Mouse (Mus musculus) stomach, postnatal 0 days (tissue): Measurements from ENCODE around the gene Tinagl1. TPM values are rescaled to one million over a fixed set of nuclear protein-coding genes. Genes with fewer than 3 reads are reported as not detected.

Experiments
- ATAC-seq: fragments of 200-750 bp; cut with Nextera tagmentation; 2 replicates; pipeline ENCODE4 v1.8.0; 2017; ENCODE audit not compliant: low FRiP score, low TSS enrichment
- DNase-seq: peaks from one replicate; pipeline ENCODE4 v3.0.0-alpha.2; 2016; ENCODE audit warnings: low spot score
- H3K27ac ChIP-seq: fragments of 300-500 bp; sonication (generic); replicated peaks from 2 replicates; pipeline ENCODE4 v1.5.1; 2014; ENCODE audit warnings: mild to moderate bottlenecking, control low read depth
- H3K27me3 ChIP-seq: fragments of 300-500 bp; sonication (generic); 2 replicates; pipeline ENCODE4 v1.6.1; 2014; ENCODE audit warnings: low read length; ENCODE audit not compliant: control insufficient read depth, insufficient read depth
- H3K36me3 ChIP-seq: fragments of 300-500 bp; sonication (generic); 2 replicates; pipeline ENCODE4 v1.6.1; 2014; ENCODE audit warnings: low read length, mixed read lengths; ENCODE audit not compliant: control insufficient read depth, insufficient read depth
- H3K4me1 ChIP-seq: fragments of 300-500 bp; sonication (generic); replicated peaks from 2 replicates; pipeline ENCODE4 v1.6.1; 2014; ENCODE audit warnings: antibody characterized with exemption; ENCODE audit not compliant: control insufficient read depth, insufficient read depth
- H3K4me2 ChIP-seq: fragments of 300-500 bp; sonication (generic); replicated peaks from 2 replicates; pipeline ENCODE4 v1.6.1; 2014; ENCODE audit warnings: low read depth, mild to moderate bottlenecking, control low read depth, moderate library complexity
- H3K4me3 ChIP-seq: fragments of 300-500 bp; sonication (generic); 2 replicates; pipeline ENCODE4 v1.5.1; 2014; ENCODE audit warnings: low read depth, low read length, control low read depth
- H3K9ac ChIP-seq: fragments of 300-500 bp; sonication (generic); 2 replicates; pipeline ENCODE4 v1.6.1; 2014; ENCODE audit warnings: mild to moderate bottlenecking, low read length, control low read depth, mixed read lengths
- H3K9me3 ChIP-seq: fragments of 300-500 bp; sonication (generic); 2 replicates; pipeline ENCODE4 v1.6.1; 2016; ENCODE audit warnings: low read length; ENCODE audit not compliant: control insufficient read depth
- CTCF ChIP-seq: IDR thresholded peaks from 2 replicates; pipeline ENCODE4 v1.5.1; 2016; ENCODE audit warnings: antibody characterized with exemption, low read depth, mild to moderate bottlenecking, moderate library complexity
- EP300 ChIP-seq: optimal IDR thresholded peaks from 2 replicates; pipeline ENCODE3; 2016; ENCODE audit warnings: antibody characterized with exemption
- WGBS: fragments of 180-500 bp; shearing (Covaris S2); extraction: QIAGEN DNeasy Blood & Tissue Kit; methylation state at CpG from one replicate; pipeline ENCODE4 v1.1.7; 2014; 5-methylcytosine and 5-hydroxymethylcytosine counted together
- polyA plus RNA-seq: library from polyadenylated mRNA; unstranded; fragments of >200 nt; fragmentation: Nextera tagmentation; extraction: Ambion mirVana; gene quantifications from 2 replicates; pipeline ENCODE4 v1.2.1, GENCODE M21; 2015

The Tinagl1 gene
- polyA plus RNA-seq, 1 experiment from 2014 or later: 131 TPM

DNA sequence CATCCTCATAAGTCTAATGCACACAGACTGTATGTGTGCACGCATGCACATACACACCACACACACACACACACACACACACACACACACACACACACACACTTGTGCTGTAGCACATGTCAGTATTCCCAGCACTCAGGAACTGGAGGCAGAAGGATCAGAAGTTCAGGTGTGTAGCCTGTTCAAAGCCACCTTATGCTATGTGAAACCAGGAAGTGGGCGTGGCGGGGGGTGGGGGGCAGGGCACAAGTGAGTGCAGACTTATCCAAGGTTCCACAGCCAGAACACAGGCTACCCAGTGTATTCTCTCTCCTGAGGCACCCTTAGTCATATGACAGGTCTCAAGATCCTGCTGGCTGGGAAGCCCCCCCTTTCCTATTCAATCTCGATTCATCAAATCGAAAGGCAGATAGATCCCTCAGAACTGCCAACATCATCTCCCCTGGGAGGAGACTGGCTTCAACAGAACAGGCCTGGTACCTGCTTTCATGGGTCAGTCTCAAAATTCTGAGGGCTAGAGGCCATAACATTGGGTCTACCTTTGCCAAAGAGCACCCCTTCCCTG, 1.3 kb upstream of the Tinagl1 start:
- ATAC-seq: no peak
- no peaks in the 10 kb centered on the region for H3K9me3 ChIP-seq
- peak; percentile 49 for DNase-seq
- H3K27me3 ChIP-seq: no peaks in the 10 kb centered on the region
- no peak overlapping the region for H3K4me3 ChIP-seq
- no peak overlapping the region for H3K4me2 ChIP-seq
- no peak for TF ChIP-seq CTCF
- no peak for TF ChIP-seq EP300
- no peak overlapping the region for H3K9ac ChIP-seq
- peaks cover 17% of the 10 kb centered on the region for H3K4me1 ChIP-seq
- WGBS: 73% methylated on average over 5 of the region's 5 CpGs
- H3K36me3 ChIP-seq: no peaks in the 10 kb centered on the region
- no peak overlapping the region for H3K27ac ChIP-seq

- Histone ChIP-seq H3K4me2 (peak overlapping the region; percentile 75), H3K4me3 (peak overlapping the region; percentile 44), H3K27me3 (no peaks in the 10 kb centered on the region), H3K9ac (peak overlapping the region; percentile 61), H3K9me3 (no peaks in the 10 kb centered on the region), H3K4me1 (peaks cover 17% of the 10 kb centered on the region), H3K27ac (peak overlapping the region; percentile 91), H3K36me3 (no peaks in the 10 kb centered on the region; the same call in 1 of the 2 replicates)
- 2% methylated on average over 25 of the region's 25 CpGs for WGBS
- no peak for TF ChIP-seq EP300
- ATAC-seq: peak; percentile 87
- peak; percentile 92 for DNase-seq
Measured at GRCm38 (mm10) chr4:130174335-130175031, 439 bp downstream of the Tinagl1 start.

DNA sequence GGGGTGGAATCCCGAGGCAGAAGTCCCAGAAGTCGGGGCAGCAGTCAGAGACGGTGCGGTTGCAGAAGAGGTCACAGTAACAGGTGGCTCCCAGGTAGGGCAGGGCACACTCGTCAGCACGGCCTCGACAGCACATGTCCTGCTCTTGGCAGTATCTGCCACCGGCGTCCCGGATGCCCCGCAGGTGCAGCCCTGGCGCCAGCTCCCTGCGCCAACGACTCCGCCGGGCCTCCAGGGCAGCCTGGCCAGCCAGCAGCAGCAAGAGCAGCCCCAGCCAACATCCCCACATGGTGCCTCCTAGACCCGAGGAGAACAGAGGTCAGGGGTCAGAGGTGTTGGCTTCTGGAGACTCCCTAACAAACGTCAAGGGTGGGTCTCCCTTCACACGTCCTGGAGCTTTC, 1.0 kb downstream of the Tinagl1 start:
- Histone ChIP-seq H3K4me2 (peak overlapping the region; percentile 75), H3K27me3 (no peaks in the 10 kb centered on the region), H3K4me3 (peak overlapping the region; percentile 44), H3K36me3 (no peaks in the 10 kb centered on the region; the same call in 1 of the 2 replicates), H3K4me1 (peaks cover 17% of the 10 kb centered on the region), H3K9ac (peak overlapping the region; percentile 61), H3K27ac (peak overlapping the region; percentile 91), H3K9me3 (no peaks in the 10 kb centered on the region)
- peak; percentile 1; the same call in 1 of the 2 replicates for ATAC-seq
- 28% methylated on average over 19 of the region's 19 CpGs for WGBS
- TF ChIP-seq EP300 (no peak), CTCF (no peak)
- peak; percentile 49 for DNase-seq

GRCm38 (mm10) chr4:130173060-130173822, 1.7 kb downstream of the Tinagl1 start:
- no peaks in the 10 kb centered on the region; the same call in 1 of the 2 replicates for H3K36me3 ChIP-seq

DNA sequence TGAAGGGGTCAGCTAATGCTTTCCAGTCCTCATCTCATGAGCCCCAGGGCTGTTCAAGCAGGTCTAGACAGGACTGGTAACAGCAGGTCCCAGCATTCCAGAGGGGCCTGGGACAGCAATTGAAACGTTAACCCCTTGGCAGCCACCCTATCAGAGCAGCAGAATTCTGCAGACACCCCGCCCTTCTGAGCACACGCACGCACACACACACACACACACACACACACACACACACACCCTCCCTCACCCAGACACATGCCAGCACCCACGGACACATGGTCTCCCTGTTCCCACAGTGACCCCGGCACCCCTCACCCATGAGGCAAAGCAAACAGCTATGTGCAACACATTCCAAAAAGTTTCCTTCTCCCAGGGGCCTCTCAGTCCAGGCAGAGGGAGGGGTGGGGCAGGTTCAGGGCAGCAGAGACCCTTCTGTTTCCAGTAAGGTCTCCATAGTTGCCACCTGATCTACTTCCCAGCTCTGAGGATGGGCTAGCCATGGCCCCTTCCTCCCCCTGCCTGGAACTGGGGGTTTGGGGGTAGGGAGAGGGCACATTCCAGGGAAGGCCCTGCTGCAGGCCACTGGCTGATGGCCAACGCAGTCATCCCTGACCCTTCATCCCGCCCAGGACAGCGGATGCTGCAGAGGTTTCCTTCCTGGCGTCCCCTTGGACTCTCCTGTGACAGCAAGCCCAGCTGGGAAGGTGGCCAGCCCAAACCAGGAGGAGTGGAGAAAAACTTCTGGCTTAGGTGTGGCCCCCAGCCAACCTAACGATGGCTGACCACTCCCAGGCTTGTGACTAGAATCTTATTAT, 2.8 kb downstream of the Tinagl1 start:
- Histone ChIP-seq H3K36me3 (no peaks in the 10 kb centered on the region; the same call in 1 of the 2 replicates), H3K4me2 (peak overlapping the region; percentile 75), H3K4me1 (peaks cover 29% of the 10 kb centered on the region), H3K9me3 (no peaks in the 10 kb centered on the region), H3K27me3 (no peaks in the 10 kb centered on the region), H3K9ac (peak overlapping the region; percentile 47; the same call in 1 of the 2 replicates), H3K27ac (peak overlapping the region; percentile 91), H3K4me3 (peak overlapping the region; percentile 6; the same call in 1 of the 2 replicates)
- WGBS: 19% methylated on average over 11 of the region's 11 CpGs
- ATAC-seq: peak; percentile 8; the same call in 1 of the 2 replicates
- no peak for TF ChIP-seq CTCF
- no peak for TF ChIP-seq EP300
- DNase-seq: peak; percentile 50

More at GRCm38 (mm10) chr4:130173060-130173822, 1.7 kb downstream of the Tinagl1 start:
- no peak for TF ChIP-seq EP300
- TF ChIP-seq CTCF: peak; percentile 9; the same call in 1 of the 2 replicates
- Histone ChIP-seq H3K4me3 (peak overlapping the region; percentile 44), H3K9me3 (no peaks in the 10 kb centered on the region), H3K4me2 (peak overlapping the region; percentile 75), H3K4me1 (peaks cover 22% of the 10 kb centered on the region), H3K27ac (peak overlapping the region; percentile 91), H3K9ac (peak overlapping the region; percentile 61), H3K27me3 (no peaks in the 10 kb centered on the region)
- 52% methylated on average over 11 of the region's 11 CpGs for WGBS
- DNase-seq (peak; percentile 55), ATAC-seq (no peak)
